Mouse (Mus musculus) ES-Bruce4 (cell line): ENCODE results near the gene Rbak. TPM values are rescaled to one million over a fixed set of nuclear protein-coding genes. Genes with fewer than 3 reads are reported as not detected.

ENCODE experiments used
- H3K27ac ChIP-seq: 2 replicates; pipeline ENCODE4 v1.5.1; 2012; ENCODE audit warnings: low read length, inconsistent platforms; ENCODE audit not compliant: insufficient read depth
- H3K27me3 ChIP-seq: 2 replicates; pipeline ENCODE4 v1.6.1; 2012; ENCODE audit warnings: mild to moderate bottlenecking, low read length, inconsistent platforms; ENCODE audit not compliant: control insufficient read depth, poor library complexity, insufficient read depth, severe bottlenecking
- H3K36me3 ChIP-seq: 2 replicates; pipeline ENCODE4 v1.6.1; 2012; ENCODE audit warnings: inconsistent platforms, mild to moderate bottlenecking, low read length, moderate library complexity; ENCODE audit not compliant: control insufficient read depth, poor library complexity, insufficient read depth, severe bottlenecking
- H3K4me1 ChIP-seq: one replicate; pipeline ENCODE4 v1.8.1; 2011; ENCODE audit warnings: low read length; ENCODE audit not compliant: control insufficient read depth, insufficient read depth
- H3K4me3 ChIP-seq: 2 replicates; pipeline ENCODE4 v1.5.1; 2011; ENCODE audit warnings: low read depth, mild to moderate bottlenecking, low read length
- H3K9ac ChIP-seq: 2 replicates; pipeline ENCODE4 v1.6.1; 2012; ENCODE audit warnings: low read depth, mild to moderate bottlenecking, inconsistent platforms; ENCODE audit not compliant: poor library complexity, severe bottlenecking
- H3K9me3 ChIP-seq: replicated peaks from 2 replicates; pipeline ENCODE4 v1.6.1; 2012; ENCODE audit warnings: mild to moderate bottlenecking, low read length, inconsistent platforms; ENCODE audit not compliant: control insufficient read depth, poor library complexity, insufficient read depth, severe bottlenecking
- CTCF ChIP-seq: IDR thresholded peaks from one replicate; pipeline ENCODE4 v1.8.1; 2011; ENCODE audit warnings: low read depth, low read length
- EP300 ChIP-seq: IDR thresholded peaks from 2 replicates; pipeline ENCODE4 v1.6.1; 2011; ENCODE audit warnings: low read depth, low read length; ENCODE audit not compliant: insufficient read depth
- POLR2A ChIP-seq: IDR thresholded peaks from one replicate; pipeline ENCODE4 v1.8.1; 2011; ENCODE audit warnings: low read length; ENCODE audit not compliant: insufficient read depth
- polyA plus RNA-seq: library from polyadenylated mRNA; stranded (reverse); fragments of >200 nt; gene quantifications from 2 replicates; pipeline ENCODE4 v1.2.4, GENCODE M21; 2011; ENCODE audit warnings: low read depth; ENCODE audit not compliant: missing spikeins, insufficient read depth, insufficient read length

Gene Rbak
- polyA plus RNA-seq, 1 experiment = 7.9 TPM

GRCm38 (mm10) chr5:143177541-143178200, 2.9 kb downstream of the Rbak start:
- Histone ChIP-seq H3K9ac (no peak overlapping the region), H3K9me3 (peaks cover 3% of the 10 kb centered on the region), H3K27me3 (no peaks in the 10 kb centered on the region), H3K4me3 (no peak overlapping the region), H3K36me3 (peaks cover 16% of the 10 kb centered on the region), H3K27ac (no peak overlapping the region), H3K4me1 (no peaks in the 10 kb centered on the region)
- TF ChIP-seq CTCF (peak; percentile 40), POLR2A (no peak)

DNA sequence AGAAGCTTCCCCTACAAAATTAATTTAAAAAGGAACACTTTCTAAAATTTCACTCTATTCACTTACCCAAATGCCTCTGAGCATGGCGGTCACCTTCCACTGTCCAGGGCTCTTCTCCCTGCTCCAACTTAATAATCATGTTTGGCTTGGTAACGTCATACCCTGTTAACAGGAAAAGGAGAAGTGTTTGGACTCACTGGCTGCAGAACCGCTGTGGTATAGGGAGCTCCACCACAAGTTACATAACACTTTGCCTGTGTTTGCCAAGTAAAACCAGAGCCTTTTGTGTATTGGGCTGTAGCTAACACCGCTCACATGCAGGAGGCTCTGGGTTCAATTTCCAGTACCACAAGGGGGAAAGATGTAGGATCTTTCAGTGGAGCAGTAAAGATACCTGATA, 4.6 kb downstream of the Rbak start:
- Histone ChIP-seq H3K27ac (no peak overlapping the region), H3K4me3 (no peak overlapping the region), H3K36me3 (peaks cover 17% of the 10 kb centered on the region), H3K9me3 (peaks cover 3% of the 10 kb centered on the region), H3K4me1 (no peaks in the 10 kb centered on the region), H3K27me3 (no peaks in the 10 kb centered on the region), H3K9ac (no peak overlapping the region)
- TF ChIP-seq POLR2A (no peak), EP300 (no peak), CTCF (no peak)

DNA sequence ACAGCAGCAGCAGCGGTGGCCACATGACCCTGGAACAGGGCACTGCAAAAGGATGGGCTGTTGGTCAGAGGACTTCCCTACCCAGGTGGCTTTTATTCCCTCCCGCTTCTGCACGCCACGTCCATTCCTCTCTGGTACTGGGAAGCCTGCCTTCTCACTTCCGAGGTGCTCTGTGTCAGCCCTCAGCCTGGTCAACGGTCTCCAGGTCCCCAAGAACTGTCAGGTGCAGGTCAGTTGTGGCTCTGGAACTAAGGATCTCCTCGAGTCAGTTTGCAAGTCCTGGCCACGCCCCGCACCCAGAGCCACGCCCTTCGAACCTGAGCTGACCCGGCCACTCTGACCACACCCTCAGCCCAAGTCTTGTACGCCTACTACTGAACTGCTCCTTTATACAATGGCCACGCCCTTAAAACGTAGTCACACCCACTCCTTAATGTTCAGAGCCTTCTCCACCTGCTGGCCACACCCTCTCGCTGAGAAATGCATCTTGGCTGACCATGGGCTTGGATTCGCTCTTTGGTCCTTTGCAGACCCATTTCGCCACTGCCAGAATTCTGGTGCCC, 15.0 kb downstream of the Rbak start:
- H3K9ac ChIP-seq = no peak overlapping the region
- peak overlapping the region; percentile 51 for H3K4me3 ChIP-seq
- H3K27ac ChIP-seq = no peak overlapping the region
- TF ChIP-seq POLR2A (peak; percentile 80), EP300 (peak; percentile 56; the same call in 1 of the 2 replicates), CTCF (no peak)
- no peaks in the 10 kb centered on the region for H3K27me3 ChIP-seq
- H3K4me1 ChIP-seq = peaks cover 2% of the 10 kb centered on the region
- no peaks in the 10 kb centered on the region for H3K9me3 ChIP-seq
- no peaks in the 10 kb centered on the region for H3K36me3 ChIP-seq

GRCm38 (mm10) chr5:143155534-143155933, 25.0 kb downstream of the Rbak start:
- TF ChIP-seq CTCF (no peak), EP300 (0 out of 2 replicates have a peak, but pooled peaks have one; percentile 16)
- H3K4me1 ChIP-seq = no peaks in the 10 kb centered on the region
- H3K9me3 ChIP-seq = 0 out of 2 replicates have a peak, but pooled peaks cover under 1% of the 10 kb centered on the region
- H3K27me3 ChIP-seq = no peaks in the 10 kb centered on the region
- H3K4me3 ChIP-seq = no peak overlapping the region
- no peak overlapping the region for H3K9ac ChIP-seq
- no peaks in the 10 kb centered on the region for H3K36me3 ChIP-seq
- no peak overlapping the region for H3K27ac ChIP-seq

DNA sequence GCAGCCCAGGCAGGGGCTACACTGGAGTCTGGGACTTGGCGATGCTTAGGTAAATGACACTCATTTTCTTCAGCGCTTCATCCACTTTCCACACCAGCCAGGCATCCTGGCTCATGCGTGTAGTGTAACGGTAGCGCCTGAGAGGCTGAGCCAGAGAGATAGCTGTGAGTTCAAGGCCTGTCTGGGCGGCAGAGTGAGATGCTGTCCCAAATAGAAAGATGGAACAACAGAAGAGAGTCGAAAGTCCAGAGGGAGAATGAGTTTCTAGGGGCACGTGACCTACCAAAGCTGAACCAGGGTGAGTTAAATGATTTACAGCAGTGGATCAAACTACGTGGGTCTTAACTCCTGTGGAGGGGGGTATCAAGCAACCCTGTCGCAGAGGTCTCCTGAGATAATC, 26.8 kb downstream of the Rbak start:
- Histone ChIP-seq H3K36me3 (no peaks in the 10 kb centered on the region), H3K27ac (no peak overlapping the region), H3K27me3 (no peaks in the 10 kb centered on the region), H3K4me3 (no peak overlapping the region), H3K9ac (no peak overlapping the region), H3K9me3 (0 out of 2 replicates have a peak, but pooled peaks cover 5% of the 10 kb centered on the region), H3K4me1 (no peaks in the 10 kb centered on the region)
- TF ChIP-seq EP300 (no peak), POLR2A (no peak), CTCF (no peak)

DNA sequence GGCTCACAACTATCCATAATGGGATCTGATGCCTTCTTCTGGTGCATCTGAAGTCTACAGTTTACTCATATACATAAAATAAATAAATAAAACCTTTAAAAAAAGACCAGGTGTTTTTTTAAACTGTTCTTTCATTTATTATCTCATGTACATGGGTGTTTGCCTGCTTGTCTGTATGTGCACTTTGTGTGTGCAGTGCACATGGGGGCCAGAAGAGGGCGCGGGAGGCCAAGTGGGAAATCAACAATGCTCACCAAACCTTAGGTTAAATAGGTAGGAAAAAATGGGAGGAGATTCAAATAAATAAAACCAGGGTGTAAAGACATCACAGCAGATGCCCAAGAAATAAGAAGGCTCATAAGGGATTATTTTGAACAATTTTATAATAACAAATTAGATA, 30.5 kb downstream of the Rbak start:
- TF ChIP-seq POLR2A (no peak), EP300 (no peak), CTCF (no peak)
- Histone ChIP-seq H3K36me3 (no peaks in the 10 kb centered on the region), H3K4me1 (no peaks in the 10 kb centered on the region), H3K27me3 (no peaks in the 10 kb centered on the region), H3K4me3 (no peak overlapping the region), H3K9ac (no peak overlapping the region), H3K9me3 (0 out of 2 replicates have a peak, but pooled peaks cover 5% of the 10 kb centered on the region), H3K27ac (no peak overlapping the region)
